Mouse (Mus musculus): ENCODE data around the gene Synj2bp. TPM values are rescaled to one million over a fixed set of nuclear protein-coding genes. Genes with fewer than 3 reads are reported as not detected.

The Synj2bp gene
- 173 TPM for polyA plus RNA-seq (2014; fragmentation: Illumina TruSeq; extraction: RNeasy Lipid Tissue Mini Kit (QIAGEN cat#74804); ENCODE audit: low read depth, low replicate concordance)

DNA sequence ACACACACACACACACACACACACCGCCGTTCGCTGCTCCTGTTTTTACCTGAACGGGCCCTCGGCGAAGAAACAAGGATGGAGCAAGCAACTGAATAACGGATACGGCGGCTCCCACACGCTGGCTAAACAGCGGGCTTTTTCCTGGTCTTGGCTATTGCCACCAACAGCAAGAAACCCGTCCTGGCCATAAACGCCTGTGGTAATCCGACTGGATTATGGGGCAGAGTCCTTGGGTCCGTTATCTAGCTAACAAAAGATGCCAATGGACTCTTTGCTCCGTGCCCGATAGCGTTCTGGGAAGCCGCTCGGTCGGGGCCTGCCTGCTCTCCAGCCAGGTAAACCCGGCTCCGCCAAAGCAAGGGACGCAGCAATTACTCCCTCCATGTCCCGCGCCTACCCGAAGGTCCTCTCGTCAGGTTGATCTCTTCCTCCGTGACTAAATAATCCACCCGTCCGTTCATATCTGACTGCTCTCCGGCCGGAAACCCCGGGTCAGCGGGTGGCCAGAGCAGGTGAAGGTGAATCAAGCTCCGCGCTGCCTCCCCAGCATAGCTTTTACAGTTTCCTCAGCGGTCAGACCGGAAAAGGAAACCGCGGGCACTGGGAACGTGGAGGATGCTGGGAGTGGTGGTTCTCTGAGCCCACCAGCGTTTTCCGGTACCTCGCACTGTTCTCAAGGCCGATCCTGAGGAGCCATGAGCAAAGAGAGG, at the start of gene Synj2bp, which contains the start of gene Gm20498:
TSS of gene Synj2bp (minus strand) at position 596 of the 713 bp plus-strand sequence.
TSS of gene Gm20498 (minus strand) at position 590 of the 713 bp plus-strand sequence.

DNA sequence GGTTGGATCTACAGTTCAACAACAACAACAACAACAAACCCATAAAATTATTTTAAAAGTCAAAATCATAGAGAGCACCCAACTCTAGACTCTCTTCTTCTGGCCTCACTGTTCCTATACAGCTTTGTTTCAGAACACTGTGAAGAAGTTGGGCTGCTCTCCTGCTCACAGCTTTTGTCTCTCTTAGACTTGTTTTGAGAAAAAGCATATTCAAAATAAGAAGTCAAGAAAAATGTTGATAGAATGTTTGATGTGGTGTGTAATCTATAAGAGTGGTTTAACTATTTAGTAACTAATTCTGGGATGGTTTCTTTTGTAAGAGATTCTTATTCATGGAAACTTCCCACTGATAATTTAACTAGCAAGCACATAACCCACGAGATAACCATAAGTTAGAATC, 35.7 kb upstream of the Synj2bp start, which contains the start of gene Adam21:
TSS of gene Adam21 (minus strand) at position 101 of the 400 bp plus-strand sequence.

GRCm38 (mm10) chr12:81484727-81485191, 48.0 kb downstream of the Synj2bp start, which contains the start of gene Cox16:
Cox16 (minus strand) TSS chr12:81485127.

Other genes with a start within 250 kb of the Synj2bp start
- gene Slc8a3, start 199.7 kb downstream of the Synj2bp start, polyA plus RNA-seq (2014; fragmentation: Illumina TruSeq; extraction: RNeasy Lipid Tissue Mini Kit (QIAGEN cat#74804); ENCODE audit: low read depth, low replicate concordance) = 0.70 TPM
- gene Gm4787, start 153.4 kb downstream of the Synj2bp start, polyA plus RNA-seq (2014; fragmentation: Illumina TruSeq; extraction: RNeasy Lipid Tissue Mini Kit (QIAGEN cat#74804); ENCODE audit: low read depth, low replicate concordance) = 1.5 TPM
- 0.87 TPM for gene Adam4, start 111.0 kb downstream of the Synj2bp start, polyA plus RNA-seq (2014; fragmentation: Illumina TruSeq; extraction: RNeasy Lipid Tissue Mini Kit (QIAGEN cat#74804); ENCODE audit: low read depth, low replicate concordance)
- 457 TPM for gene Cox16, start 47.8 kb downstream of the Synj2bp start, polyA plus RNA-seq (2014; fragmentation: Illumina TruSeq; extraction: RNeasy Lipid Tissue Mini Kit (QIAGEN cat#74804); ENCODE audit: low read depth, low replicate concordance)
- 23.0 TPM for gene Gm20498, start within 50 bp of the Synj2bp start, polyA plus RNA-seq (2014; fragmentation: Illumina TruSeq; extraction: RNeasy Lipid Tissue Mini Kit (QIAGEN cat#74804); ENCODE audit: low read depth, low replicate concordance)
- not detected for gene Adam21, start 35.6 kb upstream of the Synj2bp start, polyA plus RNA-seq (2014; fragmentation: Illumina TruSeq; extraction: RNeasy Lipid Tissue Mini Kit (QIAGEN cat#74804); ENCODE audit: low read depth, low replicate concordance)
- 65.9 TPM for gene Med6, start 62.1 kb upstream of the Synj2bp start, polyA plus RNA-seq (2014; fragmentation: Illumina TruSeq; extraction: RNeasy Lipid Tissue Mini Kit (QIAGEN cat#74804); ENCODE audit: low read depth, low replicate concordance)
- gene Ttc9, start 98.3 kb upstream of the Synj2bp start, polyA plus RNA-seq (2014; fragmentation: Illumina TruSeq; extraction: RNeasy Lipid Tissue Mini Kit (QIAGEN cat#74804); ENCODE audit: low read depth, low replicate concordance) = 1.2 TPM
- 0.17 TPM for gene Map3k9, start 248.3 kb upstream of the Synj2bp start, polyA plus RNA-seq (2014; fragmentation: Illumina TruSeq; extraction: RNeasy Lipid Tissue Mini Kit (QIAGEN cat#74804); ENCODE audit: low read depth, low replicate concordance)

Measured in adrenal gland, adult 10 weeks (tissue).